Comparison of ENCODE assay signal across 11 mouse cellular contexts in genomic region chr3:53650003-53650748, GRCm38 (mm10). TPM values are rescaled to one million over a fixed set of nuclear protein-coding genes. Genes with fewer than 3 reads are reported as not detected.
DNase-seq lines count a peak whose midpoint lies in the region; ATAC-seq lines count a peak whose summit lies in the region.
"Had no signal": no experiment of that assay in that cellular context is flagged by ENCODE, and none has a peak within 500 bp of the region (broad histone marks: within the 10 kb centered on the region; RNA-seq: fewer than 3 reads in every experiment).

No protein-coding gene starts in this region.

- peak overlapping the region; percentile 31; the same call in 1 of the 2 replicates for H3K9ac ChIP-seq in heart, embryonic 12.5 days
- H3K9ac ChIP-seq in forebrain, embryonic 13.5 days = no peak overlapping the region
- no peak overlapping the region for H3K9ac ChIP-seq in limb, embryonic 15.5 days

- 9% methylated on average over 8 of the region's 8 CpGs for WGBS in heart, embryonic 12.5 days
- 3% methylated on average over 8 of the region's 8 CpGs for WGBS in forebrain, embryonic 13.5 days
- WGBS in limb, embryonic 15.5 days = 6% methylated on average over 8 of the region's 8 CpGs

- H3K27me3 ChIP-seq in heart, embryonic 12.5 days (replicated peaks) = peaks cover 6% of the 10 kb centered on the region
- H3K27me3 ChIP-seq in forebrain, embryonic 13.5 days = peaks cover 4% of the 10 kb centered on the region; the same call in 1 of the 2 replicates
- peaks cover 2% of the 10 kb centered on the region; the same call in 1 of the 2 replicates for H3K27me3 ChIP-seq in limb, embryonic 15.5 days

- ATAC-seq in heart, embryonic 12.5 days (ENCODE audit: insufficient number of reproducible peaks, low FRiP score) = no peak
- 0 out of 2 replicates have a peak, but pooled peaks have one; percentile 13 for ATAC-seq in forebrain, embryonic 13.5 days
- ATAC-seq in limb, embryonic 15.5 days (ENCODE audit: insufficient number of reproducible peaks, low FRiP score, low TSS enrichment, low read depth) = no peak

- no peak overlapping the region for H3K4me3 ChIP-seq in heart, embryonic 12.5 days
- H3K4me3 ChIP-seq in forebrain, embryonic 13.5 days = no peak overlapping the region
- H3K4me3 ChIP-seq in limb, embryonic 15.5 days = no peak overlapping the region
- H3K4me3 ChIP-seq: myocyte had no signal

- no peak for DNase-seq in heart, adult 9 months (ENCODE audit: low spot score in 2 of 2)
- peak; percentile 30 for DNase-seq in Muller cell, postnatal 12 days (ENCODE audit: inconsistent ontology term)
- no peak for DNase-seq in adrenal gland, postnatal 10 days
- DNase-seq in urinary bladder, postnatal 10 days (ENCODE audit: low spot score) = no peak
- DNase-seq in B cell, adult 2 months = no peak
- DNase-seq: cerebellum, adult 11 months; thymus, adult 2 months had no signal

- H3K27ac ChIP-seq in heart, embryonic 12.5 days (ENCODE audit: poor library complexity, severe bottlenecking) = peak overlapping the region; percentile 71
- no peak overlapping the region for H3K27ac ChIP-seq in forebrain, embryonic 13.5 days
- H3K27ac ChIP-seq in limb, embryonic 15.5 days = peak overlapping the region; percentile 40; the same call in 1 of the 2 replicates

- H3K4me2 ChIP-seq in heart, embryonic 12.5 days = peak overlapping the region; percentile 34
- H3K4me2 ChIP-seq in forebrain, embryonic 13.5 days = peak overlapping the region; percentile 22; the same call in 1 of the 2 replicates
- no peak overlapping the region; the same call in 1 of the 2 replicates for H3K4me2 ChIP-seq in limb, embryonic 15.5 days

- peaks cover 13% of the 10 kb centered on the region for H3K4me1 ChIP-seq in heart, embryonic 12.5 days (replicated peaks)
- H3K4me1 ChIP-seq in forebrain, embryonic 13.5 days = peaks cover 7% of the 10 kb centered on the region
- peaks cover 6% of the 10 kb centered on the region; the same call in 1 of the 2 replicates for H3K4me1 ChIP-seq in limb, embryonic 15.5 days

- H3K36me3 ChIP-seq in heart, embryonic 12.5 days = peaks cover 27% of the 10 kb centered on the region
- H3K36me3 ChIP-seq in forebrain, embryonic 13.5 days (ENCODE audit: poor library complexity, severe bottlenecking) = peaks cover 8% of the 10 kb centered on the region; the same call in 1 of the 2 replicates
- peaks cover 13% of the 10 kb centered on the region for H3K36me3 ChIP-seq in limb, embryonic 15.5 days

- H3K9me3 ChIP-seq in heart, embryonic 12.5 days (replicated peaks) = peaks cover 12% of the 10 kb centered on the region
- H3K9me3 ChIP-seq in forebrain, embryonic 13.5 days (replicated peaks) = peaks cover 18% of the 10 kb centered on the region
- peaks cover 8% of the 10 kb centered on the region; the same call in 1 of the 2 replicates for H3K9me3 ChIP-seq in limb, embryonic 15.5 days

RNA-seq across cellular contexts. Expression of gene Frem2, which starts 7.0 kb away (rescaled TPM):
- polyA plus RNA-seq in heart, embryonic 12.5 days (2016; fragmentation: Nextera tagmentation; extraction: Ambion mirVana) = 7.0 and 7.9 TPM in 2 replicates
- polyA plus RNA-seq in forebrain, embryonic 13.5 days (2015; fragmentation: Nextera tagmentation; extraction: Ambion mirVana) = 0.62 and 0.86 TPM in 2 replicates
- polyA plus RNA-seq in limb, embryonic 15.5 days (2015; fragmentation: Nextera tagmentation; extraction: Ambion mirVana) = 5.2 and 5.9 TPM in 2 replicates
- total RNA-seq in adrenal gland, postnatal 10 days (2021) = 1 to 10 TPM; 1.4 to 2.3 TPM
